Mouse (Mus musculus) 3134 (cell line): Measurements from ENCODE around the gene Arvcf.

Experiments used
- DNase-seq: peaks from one replicate; pipeline ENCODE4 v3.0.0-alpha.2; 2011; ENCODE audit warnings: low spot score; ENCODE audit not compliant: insufficient read length; ENCODE audit errors: extremely low read depth

Gene Arvcf

DNA sequence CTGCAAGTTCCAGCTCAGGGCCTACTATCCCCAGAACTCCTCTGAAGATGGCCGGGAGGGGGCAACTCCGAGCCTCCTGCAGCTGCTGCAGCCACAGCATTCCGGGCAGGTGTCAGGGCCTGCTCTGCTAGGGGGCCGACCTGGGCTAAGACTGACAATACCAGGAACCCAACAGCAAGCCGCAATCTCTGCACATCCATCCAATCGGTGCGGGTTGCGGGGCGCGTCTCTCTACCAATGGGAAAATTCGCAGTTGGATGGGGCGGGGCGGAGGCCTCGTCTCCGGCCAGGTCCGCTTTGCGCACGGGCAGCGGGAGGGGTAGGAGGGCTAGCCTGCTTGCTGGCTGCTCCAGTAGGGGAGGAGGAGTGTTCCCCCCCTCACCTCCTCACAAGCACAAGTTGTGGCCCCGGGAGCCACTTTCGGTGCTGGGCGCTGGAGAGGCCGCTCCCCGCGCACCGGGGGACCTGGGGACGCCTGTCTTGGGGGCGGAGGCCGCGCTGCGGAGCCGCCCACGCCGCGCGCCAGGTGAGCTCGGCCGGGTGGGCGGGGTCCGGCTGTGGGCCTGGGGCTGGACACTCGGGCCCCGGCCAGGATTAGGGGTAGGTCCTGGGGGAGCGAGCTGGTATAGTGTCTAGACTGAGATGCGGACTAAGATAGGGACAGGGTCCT lies at the start of gene Arvcf, which contains the start of gene Tango2:
Gene Arvcf (plus strand): TSS at position 252 of the 670 bp plus-strand sequence.
Gene Tango2 (minus strand): TSS at position 173 of the 670 bp plus-strand sequence.
- DNase-seq, result peak; percentile 91

- DNase-seq, result no peak
Observed at GRCm38 (mm10) chr16:18308159-18308558, 39.8 kb upstream of the Arvcf start.

- no peak for DNase-seq
Observed at GRCm38 (mm10) chr16:18318992-18319391, 29.0 kb upstream of the Arvcf start.

- DNase-seq, result no peak
Observed at GRCm38 (mm10) chr16:18321443-18321842, 26.5 kb upstream of the Arvcf start.

DNA sequence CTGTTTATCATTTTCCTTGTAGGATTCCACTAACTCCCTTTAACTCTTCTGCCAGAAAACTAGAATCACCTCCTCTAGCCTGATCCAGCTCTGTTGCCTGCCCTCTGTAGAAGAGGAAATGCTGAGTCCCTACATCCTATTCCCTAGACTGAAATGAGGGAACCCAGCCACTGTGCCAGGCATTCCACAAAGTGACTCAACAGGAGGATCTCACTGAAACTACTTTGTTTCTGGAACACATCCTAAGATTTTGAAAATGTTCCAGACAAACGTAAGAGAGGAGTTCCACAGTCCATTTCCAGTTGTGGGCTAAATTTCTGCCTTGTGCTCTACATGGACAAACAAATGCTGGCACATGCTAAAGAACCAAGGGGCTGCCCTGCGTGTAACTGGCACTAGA lies 24.5 kb upstream of the Arvcf start:
- peak; percentile 65 for DNase-seq

DNA sequence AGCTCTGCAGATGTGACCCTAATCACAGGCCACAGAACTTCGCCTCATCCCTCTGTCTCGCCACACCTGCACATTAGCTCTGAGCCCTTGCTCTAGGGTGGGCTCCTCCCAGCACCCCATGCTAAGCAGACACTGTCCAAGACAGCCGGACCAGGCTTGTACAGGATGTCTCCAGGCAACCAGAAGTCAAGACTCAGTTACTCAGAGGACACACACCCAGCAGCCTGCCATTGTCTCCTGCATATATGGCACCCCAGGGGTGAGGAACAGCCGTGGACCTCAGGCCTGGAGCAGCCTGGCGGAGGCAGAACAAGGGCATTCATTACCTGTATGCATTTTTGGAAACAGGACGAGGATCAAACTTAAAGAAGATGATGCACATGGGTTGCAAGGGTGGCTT lies 24.0 kb upstream of the Arvcf start:
- DNase-seq, result no peak

DNA sequence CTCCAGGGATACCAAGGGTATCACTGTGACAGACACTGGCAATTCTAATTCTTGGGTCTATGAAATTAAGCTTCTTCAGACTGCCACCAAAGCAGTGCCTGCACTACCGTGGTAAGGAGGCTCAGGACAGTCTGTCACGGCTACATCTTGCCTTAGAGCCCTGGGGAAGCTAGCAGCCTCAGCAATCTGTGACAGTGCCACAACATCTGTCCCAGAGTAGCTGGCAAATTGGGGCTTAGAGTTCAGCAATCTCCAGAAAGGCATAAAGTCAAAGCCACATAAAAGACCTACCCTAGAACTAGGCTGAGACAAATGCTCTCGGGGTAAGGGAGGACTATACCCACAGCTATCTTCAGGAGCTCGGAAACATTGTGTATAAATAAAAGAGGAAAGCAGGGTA lies 22.2 kb upstream of the Arvcf start:
- DNase-seq, result no peak

DNA sequence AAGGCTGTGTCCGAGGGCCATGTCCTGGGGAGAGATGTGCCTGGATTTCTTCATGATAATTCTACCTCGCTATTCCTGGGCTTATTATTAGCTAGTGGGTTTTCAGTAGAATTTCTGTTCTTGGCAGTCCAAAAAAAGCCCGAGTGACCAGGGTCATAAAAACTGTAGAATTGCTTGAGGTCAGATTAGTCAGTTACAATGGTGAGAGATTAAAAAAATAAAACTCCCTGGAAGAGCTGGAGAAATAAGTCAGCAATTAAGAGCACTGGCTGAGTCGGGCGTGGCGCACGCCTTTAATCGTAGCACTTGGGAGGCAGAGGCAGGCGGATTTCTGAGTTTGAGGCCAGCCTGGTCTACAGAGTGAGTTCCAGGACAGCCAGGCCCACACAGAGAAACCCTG lies 20.0 kb upstream of the Arvcf start:
- DNase-seq, result no peak

DNA sequence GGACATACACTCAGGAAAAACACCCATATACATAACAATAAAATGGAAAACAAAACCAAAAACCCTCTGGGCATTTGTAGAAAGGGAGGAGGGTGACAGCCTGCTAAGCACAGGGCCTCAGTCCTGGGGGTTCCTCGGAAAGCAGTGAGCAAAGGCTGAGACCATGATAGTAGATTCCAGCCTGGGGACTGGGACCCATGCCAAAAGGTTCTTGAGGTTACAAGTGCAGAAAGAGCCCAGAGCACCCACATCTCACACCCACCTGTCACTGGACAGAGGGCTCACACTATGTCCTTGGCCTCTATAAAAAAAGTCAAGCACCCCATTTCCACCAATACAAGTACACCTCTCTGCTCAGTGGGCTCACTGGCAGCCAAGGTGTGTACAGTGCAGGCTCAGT lies 19.5 kb upstream of the Arvcf start:
- DNase-seq, result no peak

GRCm38 (mm10) chr16:18333976-18334375 lies 14.0 kb upstream of the Arvcf start:
- DNase-seq, result peak; percentile 43

- no peak for DNase-seq
Observed at GRCm38 (mm10) chr16:18335981-18336380, 12.0 kb upstream of the Arvcf start.

DNA sequence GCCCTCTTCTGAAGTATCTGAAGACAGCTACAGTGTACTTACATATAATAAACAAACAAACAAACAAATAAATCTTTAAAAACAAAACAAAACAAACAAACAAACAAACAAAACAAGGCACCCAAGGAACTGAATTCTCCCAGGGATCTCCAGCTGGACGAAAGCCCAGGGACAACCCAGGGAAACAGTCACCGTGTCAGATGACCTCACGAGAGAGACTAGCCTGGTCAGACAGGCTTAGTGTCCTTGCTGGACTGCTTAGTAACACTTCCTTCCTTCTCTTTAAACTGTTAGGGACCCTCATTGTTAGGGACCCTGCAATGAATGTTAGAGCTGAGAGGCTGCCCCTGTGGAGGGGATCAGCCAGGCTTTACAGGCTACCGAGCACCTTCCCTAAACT lies 10.7 kb upstream of the Arvcf start:
- no peak for DNase-seq

- DNase-seq, result no peak
Observed at GRCm38 (mm10) chr16:18339866-18340265, 8.1 kb upstream of the Arvcf start.

DNA sequence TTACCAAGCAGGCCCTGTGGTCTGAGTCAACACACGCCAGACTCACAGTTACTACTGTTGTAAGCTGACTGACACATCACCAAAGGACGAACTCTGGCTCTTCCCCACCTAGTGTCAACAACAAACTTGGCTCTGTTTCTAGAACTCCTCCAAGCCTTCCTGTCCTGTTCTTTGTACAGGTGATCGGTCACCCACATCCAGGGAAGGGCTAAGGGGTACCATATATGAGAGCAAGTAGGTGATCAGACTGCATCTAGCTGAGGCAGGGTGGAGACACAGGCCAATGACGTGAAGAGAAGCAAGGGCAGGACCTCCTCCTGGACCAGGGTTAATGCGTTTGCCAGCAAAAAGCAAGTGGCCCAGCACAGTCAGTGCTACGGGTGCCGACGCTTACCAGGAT lies 6.4 kb upstream of the Arvcf start:
- DNase-seq, result no peak

- no peak for DNase-seq
Observed at GRCm38 (mm10) chr16:18342076-18342475, 5.9 kb upstream of the Arvcf start.

DNA sequence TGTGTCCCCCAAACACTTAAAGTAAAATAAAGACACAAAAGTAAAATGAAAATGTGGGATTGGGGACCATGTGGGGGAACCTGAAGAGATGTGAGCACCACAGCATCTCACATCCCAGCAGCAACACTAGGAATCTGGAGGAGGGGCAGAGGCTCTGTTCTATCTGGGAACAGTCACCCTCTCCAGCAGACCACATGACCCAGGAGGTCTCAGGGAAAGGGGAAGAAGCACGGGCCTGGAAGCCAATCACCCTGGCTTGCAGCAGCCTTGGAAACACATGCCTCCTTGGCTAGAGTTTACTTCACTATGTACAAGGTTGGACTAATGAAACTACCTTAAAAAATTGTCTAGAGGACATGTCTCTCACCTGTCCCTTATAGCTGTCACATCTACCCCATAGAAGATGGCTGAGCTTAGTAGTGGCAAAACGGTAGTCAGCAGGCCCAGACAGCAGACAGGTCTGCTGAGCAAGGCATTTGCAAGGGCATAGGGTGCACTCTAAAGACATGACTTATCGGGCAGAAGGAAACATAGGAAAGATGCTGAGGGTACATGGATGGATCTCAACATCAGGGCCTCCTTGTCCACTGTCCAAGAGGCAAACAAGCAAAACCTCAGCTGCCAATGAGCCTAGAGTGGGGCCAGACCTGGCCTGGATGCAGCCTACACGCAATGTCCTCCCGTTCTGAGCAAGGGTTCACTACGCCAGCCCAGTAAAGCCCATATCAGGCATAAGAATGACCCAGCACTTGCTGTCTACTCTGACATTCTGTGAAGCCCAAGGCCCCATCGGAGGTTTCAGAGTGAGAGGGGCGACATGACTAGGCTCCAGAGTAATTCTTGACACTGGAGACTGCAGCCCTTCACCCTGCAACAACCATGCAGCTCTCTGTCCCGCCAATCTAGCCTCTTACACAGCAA lies 5.1 kb upstream of the Arvcf start:
- DNase-seq, result peak; percentile 25

- DNase-seq, result peak; percentile 98
Observed at GRCm38 (mm10) chr16:18343778-18344177, 4.2 kb upstream of the Arvcf start.

DNA sequence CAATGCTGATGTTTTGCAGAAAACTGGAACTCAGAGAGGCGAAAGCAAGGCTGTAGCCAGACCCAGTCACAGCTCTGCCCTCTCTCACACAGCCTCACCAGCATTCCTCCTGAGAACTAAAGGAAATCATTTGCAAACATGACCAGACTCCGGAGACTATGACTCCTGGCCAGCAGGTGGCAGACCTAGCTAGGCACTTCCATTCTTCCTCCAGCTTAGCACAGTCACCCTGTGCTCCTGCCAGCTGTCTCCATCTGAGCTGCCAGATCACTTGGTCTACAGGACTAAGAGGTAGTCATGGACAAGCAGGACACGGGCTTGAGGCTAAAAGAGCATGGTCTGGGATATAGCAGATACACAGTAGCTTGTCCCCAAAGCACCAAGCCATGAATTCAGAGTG lies 2.7 kb upstream of the Arvcf start:
- peak; percentile 72 for DNase-seq

- peak; percentile 69 for DNase-seq
Observed at GRCm38 (mm10) chr16:18348601-18349175, 706 bp downstream of the Arvcf start.

DNA sequence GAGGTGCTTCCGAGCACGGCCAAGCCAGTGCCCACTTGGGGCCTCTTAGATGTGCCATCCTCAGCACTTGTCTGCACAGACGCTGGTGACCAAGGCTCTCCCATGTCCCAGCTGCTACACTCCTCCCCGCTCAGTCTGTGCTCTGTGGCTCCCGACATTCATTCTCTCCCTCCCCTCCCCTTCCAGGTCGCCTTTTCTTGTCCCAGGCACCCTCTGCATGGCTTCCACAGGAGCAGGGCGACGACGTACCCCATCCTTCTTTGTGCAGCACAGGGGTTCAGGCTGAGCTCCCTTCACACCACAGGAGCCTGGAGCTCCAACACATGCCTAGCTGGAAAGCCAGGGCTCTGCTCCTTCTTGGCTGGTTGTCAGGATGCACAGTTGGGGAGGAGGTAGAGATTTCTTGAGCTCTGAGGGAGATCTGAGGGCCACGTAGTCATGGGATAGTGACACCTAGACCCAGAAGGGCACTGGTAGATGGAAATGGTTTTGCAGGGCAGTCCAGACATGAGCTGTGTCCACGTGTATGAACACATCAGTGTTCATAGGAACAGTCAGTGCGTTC lies 1.9 kb downstream of the Arvcf start:
- no peak for DNase-seq
